Mouse (Mus musculus) induced T-regulatory cell, adult 2 months (primary cell): ENCODE measurements around the gene Atf1.
"Not testable (repeated sequence)": the region's sequence is repeated elsewhere in the genome, so short reads cannot be mapped to it uniquely, and the experiment has no call there.

Experiments used
- DNase-seq: peaks from one replicate; pipeline ENCODE4 v3.0.0-alpha.2; 2012; ENCODE audit warnings: low read depth

Atf1 gene

DNA sequence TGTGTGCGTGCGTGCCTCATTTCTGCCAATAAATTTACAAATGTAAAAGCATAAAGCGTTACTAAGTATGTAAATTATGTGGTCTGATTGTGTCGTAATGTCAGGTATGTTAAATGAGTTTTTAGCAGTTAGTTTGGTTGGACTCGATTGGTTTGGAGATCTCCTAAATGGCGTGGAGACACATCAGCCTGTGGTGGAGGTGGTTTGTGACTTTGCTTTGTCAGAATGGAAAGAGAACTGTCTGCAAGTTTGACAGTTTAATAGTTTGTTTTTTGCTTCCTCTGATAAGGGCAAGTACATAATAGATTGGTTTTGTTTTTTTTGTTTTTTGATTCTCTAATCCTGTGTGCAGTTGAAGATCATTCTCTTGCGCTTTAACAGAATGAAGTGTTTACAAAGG, 32.7 kb downstream of the Atf1 start:
- not testable (repeated sequence) for DNase-seq

DNA sequence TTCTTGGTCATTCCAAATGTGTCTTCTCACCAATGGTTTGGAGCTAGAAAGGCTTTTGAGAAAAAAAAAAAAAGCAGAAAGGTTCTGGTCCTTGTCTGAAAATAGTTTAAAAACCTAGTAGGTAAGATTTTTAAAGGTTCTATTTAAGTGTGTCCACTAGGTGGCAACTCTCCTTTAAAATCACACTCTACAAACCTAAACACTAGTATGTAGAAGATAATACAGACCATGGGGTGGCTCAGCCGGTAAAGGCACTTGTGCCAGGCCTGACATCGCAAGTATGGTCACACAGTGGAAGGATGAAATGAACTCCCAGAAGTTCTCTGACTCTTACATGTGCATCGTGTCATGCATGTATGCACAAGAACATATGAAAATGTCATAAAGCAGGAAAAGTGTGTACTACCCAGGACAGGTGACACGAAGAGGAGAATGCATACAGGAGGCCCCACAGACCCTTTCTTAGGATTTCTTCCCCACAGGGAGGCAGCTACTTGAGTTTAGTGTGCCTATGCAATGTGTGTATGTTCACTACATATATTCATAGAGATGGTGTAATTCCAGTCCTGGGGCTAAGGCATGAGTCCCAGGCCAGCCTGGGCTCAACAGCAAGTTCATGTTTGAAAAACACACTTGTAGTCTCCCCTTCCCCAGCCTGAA, 35.8 kb downstream of the Atf1 start:
- DNase-seq: peak; percentile 46

DNA sequence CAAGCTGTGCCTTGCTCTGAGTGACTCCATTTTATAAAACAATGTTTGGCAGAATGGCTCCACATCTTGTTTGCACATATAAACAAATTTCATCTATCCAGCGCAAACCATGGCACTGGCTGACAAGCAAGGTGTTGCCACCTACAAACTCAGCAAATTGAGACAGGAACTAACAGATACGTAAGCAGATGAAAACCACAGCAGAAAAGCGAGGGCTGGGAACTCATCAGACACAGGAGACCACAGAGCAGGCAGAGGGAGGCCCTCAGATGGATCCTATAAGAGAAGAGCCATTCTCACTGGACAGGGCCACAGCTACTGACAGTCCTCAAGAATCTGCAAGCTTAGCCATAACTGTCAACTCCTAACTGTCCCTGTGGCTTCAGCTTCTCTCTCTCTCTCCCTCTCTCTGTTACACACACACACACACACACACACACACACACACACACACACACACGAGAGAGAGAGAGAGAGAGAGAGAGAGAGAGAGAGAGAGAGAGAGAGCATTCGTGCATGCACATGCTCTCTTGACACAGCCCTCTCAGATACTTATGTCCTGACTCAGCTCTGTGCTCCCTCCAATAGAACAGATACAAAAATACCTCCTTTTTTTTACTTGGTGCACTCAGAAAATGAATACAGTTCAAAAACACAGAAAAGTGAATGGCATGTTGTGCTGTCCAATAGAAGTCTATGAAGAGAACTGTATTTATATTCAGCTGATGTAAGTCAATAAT, 38.1 kb downstream of the Atf1 start:
- DNase-seq: peak; percentile 20

DNA sequence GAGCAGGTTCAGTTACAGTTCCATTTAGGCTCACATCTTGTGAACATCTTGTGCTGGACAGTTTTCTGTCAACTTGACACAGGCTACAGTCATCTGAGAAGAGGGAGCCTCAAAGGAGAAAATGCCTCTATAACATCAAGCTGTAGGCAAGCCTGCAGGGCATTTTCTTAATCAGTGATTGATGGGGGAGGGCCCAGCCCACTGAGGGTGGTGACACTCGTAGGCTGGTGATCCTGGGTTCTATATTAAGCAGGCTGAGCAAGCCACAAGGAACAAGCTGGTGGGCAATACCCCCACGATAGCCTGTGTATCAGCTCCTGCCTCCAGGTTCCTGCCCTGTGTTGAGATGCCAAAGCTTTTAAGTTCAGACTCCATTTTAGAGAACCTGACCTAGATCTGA, 41.3 kb downstream of the Atf1 start:
- no peak for DNase-seq

DNA sequence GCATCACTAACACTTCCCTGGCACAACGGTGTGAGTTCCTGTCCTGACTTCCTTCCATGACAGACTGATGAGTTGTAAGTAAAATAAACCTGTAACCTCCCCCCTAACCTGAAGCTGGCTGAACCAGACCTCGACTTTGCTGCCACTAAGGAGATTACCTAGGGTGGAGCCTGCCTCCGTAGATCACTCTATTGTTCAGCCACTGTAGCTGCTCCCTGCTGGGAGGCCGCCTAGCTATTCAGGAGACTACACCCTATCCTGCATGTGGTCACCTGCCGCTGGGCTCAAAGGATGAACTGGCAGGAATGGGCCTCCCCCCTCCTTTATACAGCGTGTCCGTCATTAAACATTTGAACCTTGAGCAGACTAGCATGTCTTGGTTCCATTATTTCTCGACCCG, 42.2 kb downstream of the Atf1 start:
- DNase-seq: no peak

DNA sequence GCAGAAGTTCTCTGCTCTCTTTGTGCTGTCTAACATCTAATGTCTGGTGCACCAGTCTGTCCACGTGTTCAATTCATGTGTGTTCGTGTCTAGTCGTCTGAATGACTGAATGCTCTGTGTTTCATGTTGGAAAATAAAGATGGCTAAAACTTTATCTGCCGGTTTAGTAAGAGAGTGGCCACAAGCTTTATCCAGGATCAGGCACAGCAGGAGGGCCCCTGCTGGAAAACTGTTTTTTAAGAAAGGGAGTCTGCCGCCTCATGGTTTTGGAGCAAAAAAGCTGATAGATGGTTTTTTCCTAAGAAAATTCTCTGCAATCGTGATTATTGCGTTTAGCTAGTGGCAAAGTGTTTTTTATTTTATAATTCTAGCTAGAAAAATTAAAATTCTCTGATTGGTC, 43.0 kb downstream of the Atf1 start:
- not testable (repeated sequence) for DNase-seq

DNA sequence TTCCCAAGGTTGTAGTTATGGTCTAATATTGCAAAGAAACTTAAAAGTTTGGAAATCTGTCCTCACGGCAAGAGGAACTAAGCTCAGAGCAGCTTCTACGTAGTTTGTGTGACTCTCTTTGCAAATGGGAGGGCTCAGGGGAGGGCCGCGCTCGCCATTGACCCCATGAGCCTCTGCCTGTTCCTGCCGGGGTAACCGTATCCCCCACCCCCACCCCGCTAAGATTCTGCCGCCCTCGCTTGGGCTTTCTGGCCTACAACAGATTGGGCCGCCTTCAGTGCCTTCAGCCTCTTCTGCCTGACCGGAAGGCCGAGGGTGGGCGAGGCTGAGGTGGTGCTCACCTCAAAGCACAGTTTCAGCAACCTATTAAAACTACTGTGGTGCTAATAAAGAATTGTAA, 43.8 kb downstream of the Atf1 start:
- no peak for DNase-seq

DNA sequence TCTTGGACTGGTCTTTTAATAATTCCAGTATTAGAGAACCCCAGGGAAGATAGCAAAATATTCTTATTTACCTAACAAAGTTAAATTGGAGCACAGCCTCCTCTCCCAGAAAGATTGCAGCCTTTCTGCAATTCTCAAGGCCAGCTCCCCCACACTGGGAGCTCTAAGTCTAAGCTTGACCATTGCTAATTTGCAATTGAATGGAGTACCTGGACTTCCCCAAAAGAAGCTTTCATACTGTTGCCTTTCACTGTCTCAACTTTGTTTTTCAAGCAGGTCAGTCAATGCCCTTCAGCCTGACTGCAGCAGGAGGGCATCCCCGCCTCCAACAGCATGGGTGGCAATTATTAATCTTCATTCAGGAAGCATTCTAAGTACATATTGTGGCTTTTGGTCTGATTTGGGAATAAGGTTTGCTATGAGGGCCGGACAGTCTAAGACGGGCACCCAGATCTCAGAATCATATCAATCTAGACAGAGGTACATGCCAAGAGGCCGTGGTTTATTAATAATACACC, 46.2 kb downstream of the Atf1 start:
- not testable (repeated sequence) for DNase-seq

DNA sequence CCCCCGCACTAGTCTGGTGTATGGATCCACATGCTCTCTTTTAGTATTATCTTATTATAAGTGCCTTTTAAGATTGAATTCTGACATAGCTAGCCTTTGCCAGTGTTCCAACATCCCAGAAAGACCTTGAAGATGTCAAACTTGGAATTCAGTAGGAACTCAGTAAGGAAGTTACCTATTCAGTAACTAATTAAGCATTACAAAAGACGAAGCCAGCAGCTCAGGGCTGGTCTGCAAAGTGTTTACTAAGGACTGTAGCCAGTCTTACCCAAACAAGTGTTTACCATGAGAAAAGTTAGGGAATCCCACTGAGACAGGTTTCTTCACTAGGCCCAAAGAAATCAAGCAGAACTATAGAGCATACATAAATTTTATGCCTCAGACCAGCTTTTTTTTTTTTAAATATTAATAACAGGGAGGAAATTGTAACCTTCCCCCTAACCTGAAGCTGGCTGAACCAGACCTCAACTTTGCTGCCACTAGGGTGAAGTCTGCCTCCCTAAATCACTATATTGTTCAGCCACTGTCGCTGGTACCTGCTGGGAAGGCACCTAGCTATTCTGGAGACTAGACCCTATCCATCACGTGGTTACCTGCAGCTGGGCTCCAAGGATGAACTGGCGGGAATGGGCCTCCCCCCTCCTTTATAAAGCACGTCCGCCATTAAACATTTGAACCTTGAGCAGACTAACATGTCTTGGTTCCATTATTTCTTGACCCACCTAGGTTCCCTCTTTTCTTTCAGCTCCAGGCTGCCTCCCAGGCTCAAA, 47.4 kb downstream of the Atf1 start:
- no peak for DNase-seq

DNA sequence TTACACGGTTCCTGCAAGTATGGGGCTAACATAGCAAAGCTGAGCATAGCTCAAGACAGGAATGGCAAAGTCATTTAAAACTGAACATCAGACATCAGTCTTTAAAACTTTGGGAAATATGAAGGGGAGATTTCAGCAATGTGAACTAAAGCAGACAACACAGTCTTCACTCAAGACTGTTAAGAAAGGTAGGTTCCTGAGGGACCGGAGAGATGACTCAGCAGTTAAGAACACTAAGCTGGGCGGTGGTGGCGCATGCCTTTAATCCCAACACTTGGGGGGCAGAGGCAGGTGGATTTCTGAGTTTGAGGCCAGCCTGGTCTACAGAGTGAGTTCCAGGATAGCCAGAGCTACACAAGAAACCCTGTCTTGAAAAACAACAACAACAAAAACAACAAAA, 48.8 kb downstream of the Atf1 start:
- DNase-seq: no peak

DNA sequence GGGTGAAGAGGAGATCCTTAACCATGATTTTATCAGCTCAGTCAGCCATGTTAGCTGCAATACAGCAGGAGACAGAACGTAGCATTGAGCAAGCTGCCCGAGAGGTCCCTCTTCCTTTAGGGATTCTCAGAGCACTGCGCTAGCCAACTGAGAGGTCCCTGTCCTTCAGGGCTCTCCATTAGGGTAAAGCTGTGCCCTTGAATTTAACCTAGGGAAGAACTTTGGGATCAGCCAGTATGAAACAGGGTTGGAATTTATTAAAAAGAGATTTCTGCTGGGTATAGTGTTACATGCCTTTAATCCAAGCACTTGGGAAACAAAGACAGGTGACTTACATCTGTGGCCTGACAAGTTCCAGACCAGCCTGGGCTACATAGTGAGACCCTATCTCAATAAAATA, 50.0 kb downstream of the Atf1 start:
- DNase-seq: no peak

DNA sequence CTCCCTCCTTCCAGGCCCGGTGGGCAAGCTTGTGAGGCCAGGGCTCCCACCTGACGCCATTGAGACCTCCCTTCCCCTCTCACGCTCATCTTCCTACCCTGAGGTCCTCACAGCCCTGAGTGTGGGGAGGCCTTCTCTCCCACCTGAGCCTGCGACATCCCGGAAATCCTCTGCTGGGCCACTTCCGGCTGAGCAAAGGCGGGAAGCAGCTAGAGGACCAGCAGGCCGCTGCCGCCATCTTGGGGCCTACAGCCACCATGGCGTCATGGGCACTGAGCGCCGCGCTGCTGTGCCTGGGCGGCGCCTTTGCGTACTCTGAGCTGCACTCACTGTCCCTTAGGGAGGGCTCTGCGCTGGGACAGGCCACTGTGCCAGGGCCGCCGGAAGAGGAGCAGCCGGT, 53.0 kb downstream of the Atf1 start, which contains the start of gene Tmprss12:
Gene Tmprss12, plus strand, starts transcription at position 212 of the 400 bp plus-strand sequence.
- no peak for DNase-seq

DNA sequence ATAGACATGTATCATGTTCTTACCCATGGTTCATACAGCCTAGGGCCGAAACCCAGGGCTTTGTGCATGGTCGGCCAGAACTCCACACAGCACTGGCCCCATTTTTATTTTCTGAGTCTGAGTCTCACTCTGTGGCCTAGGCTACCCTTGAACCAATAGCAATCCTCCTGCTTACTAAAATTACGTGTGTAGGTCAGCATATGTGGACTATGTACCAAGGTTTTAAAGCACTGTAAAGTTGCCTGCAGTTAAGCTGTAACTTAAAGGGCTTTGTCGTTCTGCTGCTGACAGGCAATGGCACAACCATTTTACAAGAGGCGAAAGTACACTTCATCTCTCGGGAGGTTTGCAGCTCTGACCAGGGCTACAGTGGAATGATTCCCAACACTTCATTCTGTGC, 61.4 kb downstream of the Atf1 start:
- no peak for DNase-seq

DNA sequence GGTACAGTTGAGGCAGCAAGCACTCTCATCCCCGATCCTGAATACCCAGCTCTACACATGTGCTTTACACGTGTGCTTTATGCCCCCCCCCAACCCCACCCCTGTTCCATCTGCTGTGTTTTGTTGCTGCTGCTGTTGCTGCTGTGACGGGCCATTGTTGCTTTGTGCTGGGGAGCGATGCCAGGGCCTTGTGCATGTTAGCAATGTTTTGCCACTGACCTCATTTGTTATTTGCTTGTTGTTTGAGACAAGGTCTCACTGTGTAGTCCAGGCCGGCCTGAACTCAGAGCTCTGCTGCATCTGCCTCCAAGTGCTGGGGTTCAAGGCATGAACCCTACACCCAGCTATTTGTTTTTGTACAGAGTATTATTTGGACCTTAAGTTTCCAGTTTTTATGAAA, 63.2 kb downstream of the Atf1 start:
- no peak for DNase-seq

DNA sequence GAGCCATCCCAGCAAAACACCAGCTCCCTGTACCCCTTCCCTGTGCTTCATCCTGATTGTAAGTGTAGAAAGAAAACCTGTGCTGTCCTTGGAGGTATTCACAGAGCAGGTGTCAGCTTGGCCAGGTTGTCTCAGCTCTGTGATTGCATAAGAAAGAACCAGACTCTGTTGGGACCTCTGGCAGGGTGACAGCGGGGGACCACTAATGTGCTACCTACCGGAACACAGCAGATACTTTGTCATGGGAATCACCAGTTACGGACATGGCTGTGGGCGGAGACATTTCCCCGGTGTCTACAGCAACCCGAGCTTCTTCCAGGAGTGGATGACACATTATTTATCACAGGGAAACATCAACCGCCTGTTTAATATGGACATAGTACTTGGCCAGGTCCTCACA, 64.7 kb downstream of the Atf1 start:
- DNase-seq: no peak

DNA sequence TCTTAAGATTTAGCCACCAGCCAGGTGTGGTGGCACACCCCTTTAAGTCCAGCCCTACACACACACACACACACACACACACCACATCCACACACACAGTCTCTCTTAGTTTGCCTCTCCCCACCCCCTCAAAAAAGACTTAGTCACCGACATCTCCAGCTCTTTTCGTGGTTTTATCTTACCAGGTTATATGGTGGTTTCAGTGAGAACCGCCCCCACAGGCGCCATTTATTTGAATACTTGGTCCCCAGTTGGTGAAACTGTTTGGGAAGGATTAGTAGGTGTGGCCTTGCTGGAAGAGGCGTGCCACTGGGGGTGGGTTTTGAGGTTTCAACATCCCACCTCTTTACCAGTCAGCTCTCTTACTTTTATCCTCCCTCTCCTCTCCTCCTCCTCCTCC, 70.2 kb downstream of the Atf1 start:
- peak; percentile 24 for DNase-seq

DNA sequence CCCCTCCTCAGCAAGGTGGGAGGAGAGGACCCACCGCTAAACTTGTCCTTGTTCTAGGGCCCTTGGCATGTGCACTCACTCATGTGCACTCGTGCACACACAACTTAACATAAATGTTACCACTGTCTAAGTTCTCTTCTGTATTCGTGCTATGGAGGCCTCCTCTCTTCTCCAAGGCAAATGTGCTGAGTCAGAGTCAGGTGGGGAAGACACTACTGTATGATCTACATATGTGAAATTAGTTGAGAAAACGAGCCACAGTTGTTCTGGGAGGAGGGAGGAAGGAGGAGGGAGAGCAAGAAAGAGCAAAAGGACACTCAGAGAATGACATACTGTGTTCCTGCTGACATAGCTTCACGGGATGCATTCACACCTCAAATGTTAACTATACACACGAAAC, 72.9 kb downstream of the Atf1 start:
- DNase-seq: no peak

DNA sequence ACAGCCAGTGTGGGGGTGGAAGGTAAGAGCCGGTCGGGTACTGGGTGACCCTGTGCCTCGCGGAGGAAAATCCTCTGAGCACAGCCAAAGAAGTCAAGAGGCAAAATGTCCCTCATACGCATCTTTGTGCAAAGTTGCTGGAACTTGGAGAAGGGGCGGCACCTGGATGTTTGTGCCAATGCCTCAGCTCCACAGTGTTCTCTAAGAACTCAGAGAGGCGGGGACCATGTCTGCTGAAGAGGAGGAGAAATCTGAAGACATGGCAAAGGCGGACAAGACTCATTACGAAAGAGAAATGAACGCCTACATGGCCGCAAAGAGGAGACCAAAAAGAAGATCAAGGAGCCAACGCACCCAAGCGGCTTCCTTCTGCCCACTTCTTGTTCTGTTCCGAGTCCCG, 73.9 kb downstream of the Atf1 start:
- peak; percentile 60 for DNase-seq

DNA sequence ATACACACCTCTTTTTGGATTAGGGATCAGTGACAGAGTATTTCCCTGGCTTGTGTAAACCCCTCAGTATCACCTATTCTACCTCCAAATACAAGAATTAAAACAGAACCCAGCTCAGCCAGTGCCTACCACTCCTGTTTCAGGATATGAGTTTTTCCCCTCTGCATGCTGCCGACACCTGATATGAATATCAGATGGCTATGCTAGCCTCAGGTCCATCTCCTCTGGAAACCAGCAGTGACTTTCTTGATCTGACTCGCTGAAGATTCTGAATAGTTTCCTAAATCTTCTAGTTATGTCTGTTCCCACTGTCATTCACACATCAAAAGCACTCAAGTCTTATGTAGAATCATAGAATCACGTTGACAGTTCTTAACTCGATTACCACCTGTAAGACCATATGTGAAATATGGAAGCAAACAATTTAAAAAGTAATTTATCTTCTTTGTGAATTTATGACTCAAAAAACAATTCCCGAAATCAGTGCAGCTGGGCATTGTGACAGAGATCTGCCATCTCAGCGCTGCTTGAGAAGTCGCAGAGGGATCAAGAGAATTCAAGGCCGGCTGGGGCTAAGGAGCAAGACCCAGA, 75.9 kb downstream of the Atf1 start:
- DNase-seq: no peak

DNA sequence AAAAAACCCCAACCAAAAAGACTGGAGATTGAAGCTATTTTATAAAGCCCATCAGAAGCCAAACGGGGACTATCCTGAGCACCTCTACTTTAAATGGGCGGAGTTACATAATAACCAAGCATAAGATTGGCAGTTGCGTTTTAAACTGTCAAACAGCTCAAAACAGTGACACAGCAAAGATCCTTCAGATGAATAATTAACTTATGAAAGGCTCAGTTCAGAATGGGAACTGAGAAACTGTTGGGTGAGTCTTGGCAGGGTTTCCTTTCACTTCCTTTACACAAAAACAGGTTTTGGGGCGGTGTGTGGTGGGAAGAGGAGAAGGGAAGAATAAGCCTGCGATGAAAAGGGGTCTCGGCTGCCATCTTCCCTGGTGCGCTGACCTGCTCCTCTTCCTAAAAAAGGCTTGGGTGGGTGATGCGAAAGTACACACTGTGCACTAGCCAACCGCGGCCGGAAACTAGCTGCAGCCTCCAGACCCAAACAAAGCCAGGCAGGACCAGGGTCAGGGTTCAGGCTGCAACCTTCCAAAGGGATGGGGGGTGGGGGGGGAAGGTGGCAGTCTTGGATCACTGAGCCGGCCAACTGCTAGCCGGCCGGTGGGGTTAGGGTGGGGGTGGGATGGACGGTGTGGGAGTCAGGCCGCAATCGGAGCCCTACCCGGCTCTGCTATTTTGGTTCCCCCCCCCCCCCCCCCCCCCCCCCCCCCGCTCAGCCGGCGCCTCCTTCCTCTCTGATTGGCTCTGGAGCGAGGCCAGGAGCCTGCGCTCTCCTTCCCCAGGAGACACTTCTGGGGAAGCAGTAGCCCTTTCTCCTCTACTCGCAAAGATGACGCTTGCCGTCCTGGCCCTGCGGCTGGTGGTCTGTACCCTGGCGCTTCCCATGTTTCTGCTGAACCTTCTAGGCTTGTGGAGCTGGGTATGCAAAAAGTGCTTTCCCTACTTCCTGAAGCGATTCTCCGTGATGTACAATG, 76.7 kb downstream of the Atf1 start, which contains the start of gene Mettl7a1:
Gene Mettl7a1, plus strand, starts transcription at position 122 of the 973 bp plus-strand sequence.
- DNase-seq: peak; percentile 79

DNA sequence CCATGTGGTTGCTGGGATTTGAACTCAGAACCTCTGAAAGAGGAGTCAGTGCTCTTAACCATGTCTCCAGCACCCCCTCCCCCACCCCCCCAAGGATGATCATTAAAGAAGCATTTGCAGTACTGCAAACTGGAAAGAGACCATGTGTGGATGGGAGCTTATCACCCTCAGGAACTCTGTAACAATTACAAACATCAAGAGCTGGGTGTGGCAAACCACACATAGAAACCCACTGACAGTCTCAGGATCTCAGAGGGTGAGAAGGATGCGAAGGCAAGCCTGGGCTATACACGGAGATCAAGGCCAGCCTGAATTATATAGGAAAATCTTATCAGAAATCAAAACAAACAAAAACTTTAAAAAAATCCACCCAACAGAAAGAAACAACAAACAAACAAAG, 78.6 kb downstream of the Atf1 start:
- no peak for DNase-seq
